Mouse (Mus musculus) midbrain, embryonic 12.5 days (tissue): ENCODE results near the gene Smarcb1. TPM values are rescaled to one million over a fixed set of nuclear protein-coding genes. Genes with fewer than 3 reads are reported as not detected.

ENCODE experiments used
- ATAC-seq: fragments of 200-750 bp; cut with Nextera tagmentation; 2 replicates; pipeline ENCODE4 v1.8.0; 2017; ENCODE audit warnings: low read depth, moderate TSS enrichment, moderate library complexity; ENCODE audit not compliant: low FRiP score
- H3K27ac ChIP-seq: fragments of 300-500 bp; sonication (generic); replicated peaks from 2 replicates; pipeline ENCODE4 v1.5.1; 2016; ENCODE audit warnings: mild to moderate bottlenecking
- H3K27me3 ChIP-seq: fragments of 300-500 bp; sonication (generic); 2 replicates; pipeline ENCODE4 v1.6.1; 2016; ENCODE audit warnings: mild to moderate bottlenecking
- H3K36me3 ChIP-seq: fragments of 300-500 bp; sonication (generic); 2 replicates; pipeline ENCODE4 v1.6.1; 2016
- H3K4me1 ChIP-seq: fragments of 300-500 bp; sonication (generic); 2 replicates; pipeline ENCODE4 v1.6.1; 2016
- H3K4me2 ChIP-seq: fragments of 300-500 bp; sonication (generic); replicated peaks from 2 replicates; pipeline ENCODE4 v1.6.1; 2016; ENCODE audit warnings: mild to moderate bottlenecking, moderate library complexity
- H3K4me3 ChIP-seq: fragments of 300-500 bp; sonication (generic); 2 replicates; pipeline ENCODE4 v1.5.1; 2016; ENCODE audit warnings: mild to moderate bottlenecking
- H3K9ac ChIP-seq: fragments of 300-500 bp; sonication (generic); replicated peaks from 2 replicates; pipeline ENCODE4 v1.6.1; 2016; ENCODE audit warnings: mild to moderate bottlenecking, moderate library complexity
- H3K9me3 ChIP-seq: fragments of 300-500 bp; sonication (generic); 2 replicates; pipeline ENCODE4 v1.6.1; 2016; ENCODE audit warnings: mild to moderate bottlenecking
- WGBS: fragments of 180-500 bp; shearing (Covaris S2); methylation state at CpG from one replicate; pipeline ENCODE4 v1.1.7; 2016; 5-methylcytosine and 5-hydroxymethylcytosine counted together
- polyA plus RNA-seq: library from polyadenylated mRNA; unstranded; fragments of >200 nt; fragmentation: Nextera tagmentation; extraction: Ambion mirVana; gene quantifications from 2 replicates; pipeline ENCODE4 v1.2.1, GENCODE M21; 2016

The Smarcb1 gene
- polyA plus RNA-seq, 1 experiment from 2014 or later: 315 TPM

GRCm38 (mm10) chr10:75930304-75930703 lies 8.9 kb upstream of the Smarcb1 start:
- H3K9me3 ChIP-seq: no peaks in the 10 kb centered on the region
- WGBS: 27% methylated on average over 6 of the region's 6 CpGs
- 0 out of 2 replicates have a peak overlapping the region, but pooled peaks have one; percentile 19 for H3K4me2 ChIP-seq
- H3K36me3 ChIP-seq: peaks cover 22% of the 10 kb centered on the region
- ATAC-seq: no peak
- H3K27ac ChIP-seq: no peak overlapping the region
- no peak overlapping the region for H3K9ac ChIP-seq
- H3K27me3 ChIP-seq: peaks cover 66% of the 10 kb centered on the region
- no peak overlapping the region for H3K4me3 ChIP-seq
- H3K4me1 ChIP-seq: peaks cover 29% of the 10 kb centered on the region

- H3K9ac ChIP-seq: no peak overlapping the region
- H3K27me3 ChIP-seq: peaks cover 27% of the 10 kb centered on the region
- H3K4me2 ChIP-seq: no peak overlapping the region
- H3K36me3 ChIP-seq: peaks cover 23% of the 10 kb centered on the region
- peaks cover 20% of the 10 kb centered on the region for H3K4me1 ChIP-seq
- ATAC-seq: no peak
- no peak overlapping the region for H3K4me3 ChIP-seq
- 78% methylated on average over 13 of the region's 13 CpGs for WGBS
- no peak overlapping the region for H3K27ac ChIP-seq
- no peaks in the 10 kb centered on the region for H3K9me3 ChIP-seq
These were observed 5.0 kb upstream of the Smarcb1 start for GRCm38 (mm10) chr10:75926396-75926795.

- no peak overlapping the region for H3K4me3 ChIP-seq
- peaks cover 24% of the 10 kb centered on the region for H3K36me3 ChIP-seq
- no peaks in the 10 kb centered on the region for H3K9me3 ChIP-seq
- H3K27me3 ChIP-seq: 0 out of 2 replicates have a peak, but pooled peaks cover 7% of the 10 kb centered on the region
- peaks cover 25% of the 10 kb centered on the region for H3K4me1 ChIP-seq
- H3K9ac ChIP-seq: no peak overlapping the region
- H3K4me2 ChIP-seq: no peak overlapping the region
- ATAC-seq: no peak
- H3K27ac ChIP-seq: no peak overlapping the region
- 68% methylated on average over 2 of the region's 2 CpGs for WGBS
These were observed 2.9 kb upstream of the Smarcb1 start for GRCm38 (mm10) chr10:75924324-75924723.

- H3K4me1 ChIP-seq: peaks cover 37% of the 10 kb centered on the region
- H3K9ac ChIP-seq: peak overlapping the region; percentile 95
- peak; percentile 42; the same call in 1 of the 2 replicates for ATAC-seq
- H3K9me3 ChIP-seq: no peaks in the 10 kb centered on the region
- H3K4me2 ChIP-seq: peak overlapping the region; percentile 78
- H3K27me3 ChIP-seq: no peaks in the 10 kb centered on the region
- H3K36me3 ChIP-seq: peaks cover 22% of the 10 kb centered on the region
- peak overlapping the region; percentile 87 for H3K4me3 ChIP-seq
- 6% methylated on average over 22 of the region's 22 CpGs for WGBS
- peak overlapping the region; percentile 97 for H3K27ac ChIP-seq
These were observed 526 bp upstream of the Smarcb1 start for GRCm38 (mm10) chr10:75921726-75922560.

GRCm38 (mm10) chr10:75919026-75919425 lies 2.4 kb downstream of the Smarcb1 start:
- 92% methylated on average over 5 of the region's 5 CpGs for WGBS
- H3K27me3 ChIP-seq: no peaks in the 10 kb centered on the region
- no peaks in the 10 kb centered on the region for H3K9me3 ChIP-seq
- ATAC-seq: no peak
- no peak overlapping the region for H3K4me3 ChIP-seq
- no peak overlapping the region; the same call in 1 of the 2 replicates for H3K4me2 ChIP-seq
- peaks cover 36% of the 10 kb centered on the region for H3K36me3 ChIP-seq
- peaks cover 37% of the 10 kb centered on the region for H3K4me1 ChIP-seq
- H3K9ac ChIP-seq: no peak overlapping the region
- no peak overlapping the region for H3K27ac ChIP-seq

- peaks cover 53% of the 10 kb centered on the region for H3K36me3 ChIP-seq
- H3K4me1 ChIP-seq: peaks cover 25% of the 10 kb centered on the region
- ATAC-seq: no peak
- H3K27ac ChIP-seq: no peak overlapping the region
- no peaks in the 10 kb centered on the region for H3K9me3 ChIP-seq
- 86% methylated on average over 8 of the region's 8 CpGs for WGBS
- no peak overlapping the region for H3K9ac ChIP-seq
- H3K27me3 ChIP-seq: no peaks in the 10 kb centered on the region
- no peak overlapping the region for H3K4me2 ChIP-seq
- H3K4me3 ChIP-seq: no peak overlapping the region
These were observed 4.6 kb downstream of the Smarcb1 start for GRCm38 (mm10) chr10:75916840-75917239.

- no peak for ATAC-seq
- Histone ChIP-seq H3K9ac (no peak overlapping the region), H3K27me3 (no peaks in the 10 kb centered on the region), H3K36me3 (peaks cover 66% of the 10 kb centered on the region), H3K27ac (no peak overlapping the region), H3K4me1 (peaks cover 23% of the 10 kb centered on the region), H3K9me3 (no peaks in the 10 kb centered on the region), H3K4me3 (no peak overlapping the region), H3K4me2 (no peak overlapping the region)
- WGBS: 87% methylated on average over 7 of the region's 7 CpGs
These were observed 5.9 kb downstream of the Smarcb1 start for GRCm38 (mm10) chr10:75915557-75915956.

- Histone ChIP-seq H3K27me3 (no peaks in the 10 kb centered on the region), H3K36me3 (peaks cover 78% of the 10 kb centered on the region), H3K4me3 (no peak overlapping the region), H3K4me1 (peaks cover under 1% of the 10 kb centered on the region; the same call in 1 of the 2 replicates), H3K4me2 (no peak overlapping the region), H3K9me3 (no peaks in the 10 kb centered on the region), H3K9ac (no peak overlapping the region), H3K27ac (no peak overlapping the region)
- 81% methylated on average over 6 of the region's 6 CpGs for WGBS
- ATAC-seq: no peak
These were observed 8.3 kb downstream of the Smarcb1 start for GRCm38 (mm10) chr10:75913013-75913589.

GRCm38 (mm10) chr10:75910698-75911097 lies 10.7 kb downstream of the Smarcb1 start:
- no peak overlapping the region for H3K4me2 ChIP-seq
- no peaks in the 10 kb centered on the region for H3K27me3 ChIP-seq
- no peaks in the 10 kb centered on the region for H3K9me3 ChIP-seq
- H3K4me1 ChIP-seq: no peaks in the 10 kb centered on the region
- 90% methylated on average over 2 of the region's 2 CpGs for WGBS
- H3K27ac ChIP-seq: no peak overlapping the region
- no peak overlapping the region for H3K9ac ChIP-seq
- no peak overlapping the region for H3K4me3 ChIP-seq
- H3K36me3 ChIP-seq: peaks cover 90% of the 10 kb centered on the region
- no peak for ATAC-seq

- ATAC-seq: no peak
- no peak overlapping the region for H3K4me3 ChIP-seq
- H3K4me2 ChIP-seq: no peak overlapping the region
- H3K27ac ChIP-seq: no peak overlapping the region
- peaks cover 96% of the 10 kb centered on the region for H3K36me3 ChIP-seq
- H3K4me1 ChIP-seq: no peaks in the 10 kb centered on the region
- H3K9ac ChIP-seq: no peak overlapping the region
- H3K9me3 ChIP-seq: no peaks in the 10 kb centered on the region
- H3K27me3 ChIP-seq: no peaks in the 10 kb centered on the region
- WGBS: 96% methylated on average over 4 of the region's 4 CpGs
These were observed 14.5 kb downstream of the Smarcb1 start for GRCm38 (mm10) chr10:75906882-75907281.

GRCm38 (mm10) chr10:75904391-75904790 lies 17.0 kb downstream of the Smarcb1 start:
- H3K9me3 ChIP-seq: no peaks in the 10 kb centered on the region
- peaks cover 96% of the 10 kb centered on the region for H3K36me3 ChIP-seq
- no peaks in the 10 kb centered on the region for H3K27me3 ChIP-seq
- no peak overlapping the region for H3K27ac ChIP-seq
- ATAC-seq: no peak
- H3K4me3 ChIP-seq: no peak overlapping the region
- H3K4me1 ChIP-seq: no peaks in the 10 kb centered on the region
- no peak overlapping the region for H3K9ac ChIP-seq
- no peak overlapping the region for H3K4me2 ChIP-seq
- 88% methylated on average over 5 of the region's 5 CpGs for WGBS

- H3K9me3 ChIP-seq: no peaks in the 10 kb centered on the region
- H3K4me2 ChIP-seq: no peak overlapping the region
- H3K9ac ChIP-seq: no peak overlapping the region
- H3K4me3 ChIP-seq: no peak overlapping the region
- H3K4me1 ChIP-seq: peaks cover 4% of the 10 kb centered on the region
- ATAC-seq: no peak
- 0 out of 2 replicates have a peak overlapping the region, but pooled peaks have one; percentile 11 for H3K27ac ChIP-seq
- H3K36me3 ChIP-seq: peaks cover 97% of the 10 kb centered on the region
- 69% methylated on average over 3 of the region's 3 CpGs for WGBS
- no peaks in the 10 kb centered on the region for H3K27me3 ChIP-seq
These were observed 22.6 kb downstream of the Smarcb1 start for GRCm38 (mm10) chr10:75898846-75899245.
